Mouse (Mus musculus) adrenal gland, postnatal 25 days (tissue): ENCODE measurements around the gene Sept10. TPM values are rescaled to one million over a fixed set of nuclear protein-coding genes. Genes with fewer than 3 reads are reported as not detected.
A peak's percentile ranks its signal among the peaks of the same experiment; 100 is the strongest.
"Not testable (repeated sequence)": the region's sequence is repeated elsewhere in the genome, so short reads cannot be mapped to it uniquely, and the experiment has no call there.

ENCODE experiments used
- DNase-seq: peaks from one replicate; pipeline ENCODE4 v3.0.0; 2021; ENCODE audit warnings: mixed read lengths
- total RNA-seq: library from RNA; stranded (reverse); gene quantifications from 2 replicates; pipeline ENCODE4 v1.2.3, GENCODE M21; 2021

Gene Sept10
- total RNA-seq, 1 experiment from 2014 or later = 67.0 TPM

GRCm38 (mm10) chr10:59125497-59125896, 96.2 kb downstream of the Sept10 start:
- no peak for DNase-seq

- DNase-seq = no peak
Observed at GRCm38 (mm10) chr10:59119811-59120210, 101.8 kb downstream of the Sept10 start.

GRCm38 (mm10) chr10:59119001-59119400, 102.6 kb downstream of the Sept10 start:
- no peak for DNase-seq

- DNase-seq = no peak
Observed at GRCm38 (mm10) chr10:59117555-59117954, 104.1 kb downstream of the Sept10 start.

- no peak for DNase-seq
Observed at GRCm38 (mm10) chr10:59116331-59116730, 105.3 kb downstream of the Sept10 start.

- no peak for DNase-seq
Observed at GRCm38 (mm10) chr10:59115691-59116090, 106.0 kb downstream of the Sept10 start.

GRCm38 (mm10) chr10:59114535-59115291, 106.9 kb downstream of the Sept10 start:
- DNase-seq = peak; percentile 13

- DNase-seq = no peak
Observed at GRCm38 (mm10) chr10:59113386-59113785, 108.3 kb downstream of the Sept10 start.

- DNase-seq = no peak
Observed at GRCm38 (mm10) chr10:59112755-59113154, 108.9 kb downstream of the Sept10 start.

- no peak for DNase-seq
Observed at GRCm38 (mm10) chr10:59110386-59110785, 111.3 kb downstream of the Sept10 start.

GRCm38 (mm10) chr10:59109015-59109414, 112.6 kb downstream of the Sept10 start:
- peak; percentile 64 for DNase-seq

- DNase-seq = no peak
Observed at GRCm38 (mm10) chr10:59106644-59107043, 115.0 kb downstream of the Sept10 start.

- DNase-seq = no peak
Observed at GRCm38 (mm10) chr10:59105885-59106284, 115.8 kb downstream of the Sept10 start.

- DNase-seq = no peak
Observed at GRCm38 (mm10) chr10:59104683-59105082, 117.0 kb downstream of the Sept10 start.

GRCm38 (mm10) chr10:59103076-59103475, 118.6 kb downstream of the Sept10 start:
- not testable (repeated sequence) for DNase-seq

GRCm38 (mm10) chr10:59091988-59092387, 129.7 kb downstream of the Sept10 start:
- no peak for DNase-seq

Other genes starting within 250 kb of the Sept10 start
- 29.0 and 29.1 TPM in 2 replicates for gene Sowahc, start 106 bp upstream of the Sept10 start, total RNA-seq
- gene P4ha1, start 101.4 kb upstream of the Sept10 start, total RNA-seq = 30.3 and 53.3 TPM in 2 replicates
- gene Gm10273, start 173.8 kb upstream of the Sept10 start, total RNA-seq = 23.4 and 50.5 TPM in 2 replicates
- gene Pla2g12b, start 181.8 kb upstream of the Sept10 start, total RNA-seq = 1.4 TPM in 1 of 2 replicates, not detected in the other
- 4.8 and 6.2 TPM in 2 replicates for gene Oit3, start 219.9 kb upstream of the Sept10 start, total RNA-seq